Mouse (Mus musculus): ENCODE data around the gene Gal3st1. TPM values are rescaled to one million over a fixed set of nuclear protein-coding genes. Genes with fewer than 3 reads are reported as not detected.

Gene Gal3st1
- total and polyA plus RNA-seq, 2 experiments: 2.2 to 4.4 TPM

DNA sequence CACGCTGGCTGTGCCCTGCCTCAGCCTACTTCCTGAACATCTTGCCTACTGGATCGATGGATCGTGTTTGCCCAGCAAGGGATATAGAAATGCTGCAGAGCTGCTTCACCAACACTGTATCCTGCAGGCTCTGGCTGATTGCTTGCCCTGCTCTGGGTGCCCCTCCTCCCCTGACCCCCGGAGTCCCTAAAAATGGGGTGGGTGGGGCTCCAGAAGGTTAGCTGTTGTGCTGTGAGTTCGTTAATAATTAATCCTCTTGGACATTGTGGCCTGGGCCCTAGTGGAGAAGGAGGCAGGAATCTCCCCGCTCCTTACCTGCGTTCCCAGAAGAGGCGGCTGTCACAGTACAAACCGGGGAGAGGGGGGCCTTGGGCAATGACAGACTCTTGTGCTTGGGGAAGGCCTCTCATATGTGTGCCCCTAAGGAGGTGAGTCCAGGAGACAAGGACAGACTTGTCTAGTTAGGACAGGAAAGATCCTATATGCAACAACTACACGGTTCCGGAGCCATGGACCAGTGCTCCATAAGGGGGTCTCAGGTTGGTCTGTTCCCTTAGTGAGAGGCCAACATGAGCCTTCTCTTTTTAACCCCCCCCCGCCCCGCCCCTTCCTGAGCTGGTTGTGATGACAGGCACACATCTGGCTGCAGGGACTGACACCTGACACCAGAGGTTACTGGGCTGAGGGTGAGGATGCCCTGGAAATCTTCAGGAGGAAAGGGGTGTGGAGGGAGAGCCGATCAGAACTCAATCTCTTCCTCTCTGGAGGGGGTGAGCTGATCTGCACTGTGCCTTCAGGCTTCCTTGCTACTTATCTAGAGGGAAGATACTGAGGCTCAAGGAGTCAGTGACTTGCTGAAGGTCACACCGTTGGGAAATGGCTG, 668 bp downstream of the Gal3st1 start:
- H3K27me3 ChIP-seq (ENCODE audit: control insufficient read depth, insufficient read depth, low read length): no peaks in the 10 kb centered on the region
- TF ChIP-seq CTCF (IDR thresholded peaks at IDR 0.05; ENCODE audit: low read depth, low read length): no peak
- no peak for TF ChIP-seq POLR2A (IDR thresholded peaks at IDR 0.05; ENCODE audit: extremely low read depth, insufficient read depth, low read length)
- H3K27ac ChIP-seq (replicated peaks; ENCODE audit: insufficient read depth, low read depth, low read length): 0 out of 2 replicates have a peak overlapping the region, but pooled peaks have one; percentile 22
- H3K4me3 ChIP-seq (ENCODE audit: insufficient read depth, low read depth, low read length): peak overlapping the region; percentile 65
- peak; percentile 65 for DNase-seq (ENCODE audit: extremely low read depth, low read depth, low spot score)
- H3K36me3 ChIP-seq (ENCODE audit: control insufficient read depth, insufficient read depth, low read length): peaks cover 6% of the 10 kb centered on the region
- H3K9ac ChIP-seq (ENCODE audit: low read depth, low read length): peak overlapping the region; percentile 58
- no peaks in the 10 kb centered on the region for H3K79me2 ChIP-seq (ENCODE audit: control insufficient read depth, insufficient read depth, low read length)
- peaks cover 3% of the 10 kb centered on the region; the same call in 1 of the 2 replicates for H3K4me1 ChIP-seq (ENCODE audit: control insufficient read depth, insufficient read depth, low read length)
- 8% methylated on average over 15 of the region's 15 CpGs for WGBS

DNA sequence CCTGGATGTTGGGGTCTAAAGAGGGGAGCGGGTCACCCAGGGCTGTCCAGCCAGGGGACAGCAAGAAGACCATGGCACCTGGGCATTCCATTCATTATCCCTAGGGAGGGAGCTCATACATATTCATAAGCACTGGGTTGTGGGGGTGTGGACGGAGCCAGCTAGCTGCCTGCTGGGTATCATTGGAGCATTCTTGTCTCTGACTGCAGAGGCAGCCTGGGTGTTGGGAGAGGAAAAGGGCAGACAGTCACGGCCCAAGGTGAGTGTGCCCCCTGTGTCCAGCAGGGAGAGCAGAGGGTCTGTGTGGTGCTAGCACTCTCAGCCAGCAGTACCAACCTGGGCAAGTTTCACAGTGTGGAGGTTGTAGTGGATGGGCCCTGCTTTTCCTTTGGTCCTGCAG, 6.3 kb downstream of the Gal3st1 start:
- TF ChIP-seq POLR2A (IDR thresholded peaks at IDR 0.05; ENCODE audit: extremely low read depth, insufficient read depth, low read length) (no peak), CTCF (IDR thresholded peaks at IDR 0.05; ENCODE audit: low read depth, low read length) (no peak)
- no peaks in the 10 kb centered on the region for H3K27me3 ChIP-seq (ENCODE audit: control insufficient read depth, insufficient read depth, low read length)
- H3K4me3 ChIP-seq (ENCODE audit: insufficient read depth, low read depth, low read length): no peak overlapping the region
- no peaks in the 10 kb centered on the region for H3K79me2 ChIP-seq (ENCODE audit: control insufficient read depth, insufficient read depth, low read length)
- H3K27ac ChIP-seq (replicated peaks; ENCODE audit: insufficient read depth, low read depth, low read length): no peak overlapping the region
- no peak overlapping the region for H3K9ac ChIP-seq (ENCODE audit: low read depth, low read length)
- 87% methylated on average over 3 of the region's 3 CpGs for WGBS
- no peaks in the 10 kb centered on the region for H3K36me3 ChIP-seq (ENCODE audit: control insufficient read depth, insufficient read depth, low read length)
- DNase-seq (ENCODE audit: extremely low read depth, low read depth, low spot score): no peak
- no peaks in the 10 kb centered on the region for H3K4me1 ChIP-seq (ENCODE audit: control insufficient read depth, insufficient read depth, low read length)

DNA sequence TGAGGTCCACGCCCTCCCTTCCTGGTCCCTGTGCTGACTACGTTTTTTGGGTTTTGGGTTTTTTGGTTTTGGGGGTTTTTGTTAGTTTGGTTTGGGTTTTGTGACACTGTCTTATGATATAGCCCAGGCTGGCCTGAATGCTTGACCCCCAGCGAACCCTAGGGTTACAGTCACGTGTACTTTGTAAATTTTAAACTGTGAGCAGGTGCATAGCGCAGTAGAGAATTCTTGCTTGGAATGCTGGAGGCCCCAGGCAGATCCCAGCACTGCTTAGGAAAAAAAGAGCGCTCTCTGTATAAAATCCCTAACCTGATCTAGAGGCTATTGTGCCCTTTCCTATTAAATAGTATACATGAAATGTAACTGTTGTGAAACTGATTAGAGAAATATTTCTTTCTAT, 9.7 kb downstream of the Gal3st1 start:
- Histone ChIP-seq H3K36me3 (ENCODE audit: control insufficient read depth, insufficient read depth, low read length) (no peaks in the 10 kb centered on the region), H3K79me2 (ENCODE audit: control insufficient read depth, insufficient read depth, low read length) (no peaks in the 10 kb centered on the region), H3K4me3 (ENCODE audit: insufficient read depth, low read depth, low read length) (no peak overlapping the region), H3K4me1 (ENCODE audit: control insufficient read depth, insufficient read depth, low read length) (no peaks in the 10 kb centered on the region), H3K27ac (replicated peaks; ENCODE audit: insufficient read depth, low read depth, low read length) (no peak overlapping the region), H3K9ac (ENCODE audit: low read depth, low read length) (no peak overlapping the region), H3K27me3 (ENCODE audit: control insufficient read depth, insufficient read depth, low read length) (no peaks in the 10 kb centered on the region)
- WGBS: 81% methylated on average over 6 of the region's 6 CpGs
- no peak for DNase-seq (ENCODE audit: extremely low read depth, low read depth, low spot score)
- TF ChIP-seq CTCF (IDR thresholded peaks at IDR 0.05; ENCODE audit: low read depth, low read length) (no peak), POLR2A (IDR thresholded peaks at IDR 0.05; ENCODE audit: extremely low read depth, insufficient read depth, low read length) (no peak)

DNA sequence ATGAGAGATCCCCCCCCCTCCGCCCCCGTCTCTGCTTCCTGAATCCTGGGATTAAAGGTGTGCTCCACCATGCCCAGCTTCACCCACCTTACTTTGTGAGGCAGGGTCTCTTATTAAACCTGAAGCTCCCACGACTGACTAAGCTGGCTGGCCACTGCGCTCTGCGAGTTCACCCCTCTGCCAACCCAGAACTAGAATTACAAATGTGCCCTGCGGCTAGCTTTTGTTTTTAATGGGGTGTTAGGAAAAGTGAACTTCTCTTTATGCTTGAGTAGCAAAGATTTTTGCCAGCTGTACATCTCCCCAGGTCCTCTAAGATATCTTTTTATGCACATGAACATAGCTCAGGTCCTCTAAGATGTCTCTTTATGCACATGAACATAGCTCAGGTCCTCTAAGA, 10.5 kb downstream of the Gal3st1 start:
- no peak for DNase-seq (ENCODE audit: extremely low read depth, low read depth, low spot score)

GRCm38 (mm10) chr11:3995511-3995910, 12.1 kb downstream of the Gal3st1 start:
- Histone ChIP-seq H3K36me3 (ENCODE audit: control insufficient read depth, insufficient read depth, low read length) (no peaks in the 10 kb centered on the region), H3K27ac (replicated peaks; ENCODE audit: insufficient read depth, low read depth, low read length) (no peak overlapping the region), H3K9ac (ENCODE audit: low read depth, low read length) (no peak overlapping the region), H3K79me2 (ENCODE audit: control insufficient read depth, insufficient read depth, low read length) (no peaks in the 10 kb centered on the region), H3K4me1 (ENCODE audit: control insufficient read depth, insufficient read depth, low read length) (no peaks in the 10 kb centered on the region), H3K27me3 (ENCODE audit: control insufficient read depth, insufficient read depth, low read length) (no peaks in the 10 kb centered on the region), H3K4me3 (ENCODE audit: insufficient read depth, low read depth, low read length) (no peak overlapping the region)
- WGBS: 80% methylated on average over 5 of the region's 5 CpGs
- DNase-seq (ENCODE audit: extremely low read depth, low read depth, low spot score): no peak
- no peak for TF ChIP-seq CTCF (IDR thresholded peaks at IDR 0.05; ENCODE audit: low read depth, low read length)
- no peak for TF ChIP-seq POLR2A (IDR thresholded peaks at IDR 0.05; ENCODE audit: extremely low read depth, insufficient read depth, low read length)

More for the DNA sequence above, 10.5 kb downstream of the Gal3st1 start:
- H3K27ac ChIP-seq (replicated peaks; ENCODE audit: insufficient read depth, low read depth, low read length): no peak overlapping the region
- H3K4me3 ChIP-seq (ENCODE audit: insufficient read depth, low read depth, low read length): no peak overlapping the region
- no peaks in the 10 kb centered on the region for H3K27me3 ChIP-seq (ENCODE audit: control insufficient read depth, insufficient read depth, low read length)
- no peak overlapping the region for H3K9ac ChIP-seq (ENCODE audit: low read depth, low read length)
- no peaks in the 10 kb centered on the region for H3K4me1 ChIP-seq (ENCODE audit: control insufficient read depth, insufficient read depth, low read length)
- no peaks in the 10 kb centered on the region for H3K79me2 ChIP-seq (ENCODE audit: control insufficient read depth, insufficient read depth, low read length)
- H3K36me3 ChIP-seq (ENCODE audit: control insufficient read depth, insufficient read depth, low read length): no peaks in the 10 kb centered on the region
- TF ChIP-seq CTCF (IDR thresholded peaks at IDR 0.05; ENCODE audit: low read depth, low read length): no peak
- TF ChIP-seq POLR2A (IDR thresholded peaks at IDR 0.05; ENCODE audit: extremely low read depth, insufficient read depth, low read length): no peak
- WGBS: 87% methylated on average over 6 of the region's 6 CpGs

DNA sequence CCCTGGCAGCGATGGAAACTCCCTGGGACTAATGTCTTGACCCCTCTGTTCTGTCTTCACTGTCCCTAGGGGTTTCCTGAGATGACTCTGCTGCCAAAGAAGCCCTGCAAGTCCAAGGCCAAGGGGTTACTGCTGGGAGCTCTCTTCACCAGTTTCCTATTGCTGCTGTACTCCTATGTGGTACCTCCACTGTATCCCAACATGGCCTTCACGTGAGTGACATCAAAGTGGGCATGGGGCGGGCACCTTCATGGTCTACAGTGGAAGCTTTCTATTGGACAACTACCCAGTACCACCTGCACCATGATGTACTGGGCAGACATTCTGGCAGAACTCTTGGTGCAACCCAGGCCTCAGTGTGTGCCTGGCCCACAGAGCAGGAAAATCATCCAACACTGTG, 13.4 kb downstream of the Gal3st1 start:
- Histone ChIP-seq H3K9ac (ENCODE audit: low read depth, low read length) (no peak overlapping the region), H3K4me1 (ENCODE audit: control insufficient read depth, insufficient read depth, low read length) (no peaks in the 10 kb centered on the region), H3K27me3 (ENCODE audit: control insufficient read depth, insufficient read depth, low read length) (no peaks in the 10 kb centered on the region), H3K36me3 (ENCODE audit: control insufficient read depth, insufficient read depth, low read length) (no peaks in the 10 kb centered on the region), H3K4me3 (ENCODE audit: insufficient read depth, low read depth, low read length) (no peak overlapping the region), H3K27ac (replicated peaks; ENCODE audit: insufficient read depth, low read depth, low read length) (no peak overlapping the region), H3K79me2 (ENCODE audit: control insufficient read depth, insufficient read depth, low read length) (no peaks in the 10 kb centered on the region)
- DNase-seq (ENCODE audit: extremely low read depth, low read depth, low spot score): no peak
- no peak for TF ChIP-seq POLR2A (IDR thresholded peaks at IDR 0.05; ENCODE audit: extremely low read depth, insufficient read depth, low read length)
- no peak for TF ChIP-seq CTCF (IDR thresholded peaks at IDR 0.05; ENCODE audit: low read depth, low read length)
- WGBS: 92% methylated on average over 3 of the region's 3 CpGs
